Mouse (Mus musculus) CH12F3 (cell line): ENCODE results near the gene Mapk10.
"Not testable (repeated sequence)": the region's sequence is repeated elsewhere in the genome, so short reads cannot be mapped to it uniquely, and the experiment has no call there.

Source experiments
- in situ Hi-C: fragments of 300-500 bp; cut with MboI; formaldehyde crosslinking; loops from 2 replicates; pipeline ENCODE4 v1.14.3; 2020; ENCODE audit warnings: low sequenced_read_pairs

Gene Mapk10

GRCm38 (mm10) chr5:102976540-102976939, 234.6 kb downstream of the Mapk10 start:
- in situ Hi-C loops: no loop called here

- in situ Hi-C loops: no loop called here
Measured at GRCm38 (mm10) chr5:102974400-102974799, 236.7 kb downstream of the Mapk10 start.

GRCm38 (mm10) chr5:102964396-102964795, 246.7 kb downstream of the Mapk10 start:
- in situ Hi-C loops: no loop called here

- in situ Hi-C loops: no loop called here
Measured at GRCm38 (mm10) chr5:102953414-102953813, 257.7 kb downstream of the Mapk10 start.

GRCm38 (mm10) chr5:102952918-102953317, 258.2 kb downstream of the Mapk10 start:
- in situ Hi-C loops: no loop called here

- in situ Hi-C loops: no loop called here
Measured at GRCm38 (mm10) chr5:102947061-102947711, 263.9 kb downstream of the Mapk10 start.

- in situ Hi-C loops: no loop called here
Measured at GRCm38 (mm10) chr5:102946625-102947024, 264.5 kb downstream of the Mapk10 start.

- in situ Hi-C loops: not testable (repeated sequence)
Measured at GRCm38 (mm10) chr5:102943864-102944630, 267.1 kb downstream of the Mapk10 start.

- in situ Hi-C loops: no loop called here
Measured at GRCm38 (mm10) chr5:102930161-102930560, 281.0 kb downstream of the Mapk10 start.

- in situ Hi-C loops: no loop called here
Measured at GRCm38 (mm10) chr5:102926786-102927185, 284.3 kb downstream of the Mapk10 start.

GRCm38 (mm10) chr5:102920199-102920598, 290.9 kb downstream of the Mapk10 start:
- in situ Hi-C loops: no loop called here

- in situ Hi-C loops: no loop called here
Measured at GRCm38 (mm10) chr5:102905441-102906211, 305.5 kb downstream of the Mapk10 start.

- in situ Hi-C loops: no loop called here
Measured at GRCm38 (mm10) chr5:102904066-102904465, 307.1 kb downstream of the Mapk10 start.

- in situ Hi-C loops: no loop called here
Measured at GRCm38 (mm10) chr5:102903487-102903886, 307.6 kb downstream of the Mapk10 start.

- in situ Hi-C loops: no loop called here
Measured at GRCm38 (mm10) chr5:102901176-102901575, 310.0 kb downstream of the Mapk10 start.

- in situ Hi-C loops: no loop called here
Measured at GRCm38 (mm10) chr5:102899680-102900215, 311.4 kb downstream of the Mapk10 start.

- in situ Hi-C loops: no loop called here
Measured at GRCm38 (mm10) chr5:102898301-102898700, 312.8 kb downstream of the Mapk10 start.

- in situ Hi-C loops: no loop called here
Measured at GRCm38 (mm10) chr5:102892226-102892625, 318.9 kb downstream of the Mapk10 start.

GRCm38 (mm10) chr5:102889163-102889488, 322.0 kb downstream of the Mapk10 start:
- in situ Hi-C loops: no loop called here

- in situ Hi-C loops: no loop called here
Measured at GRCm38 (mm10) chr5:102888482-102889162, 322.5 kb downstream of the Mapk10 start.

GRCm38 (mm10) chr5:102875628-102876027, 335.5 kb downstream of the Mapk10 start:
- in situ Hi-C loops: no loop called here
